Mouse (Mus musculus): ENCODE results near the gene Vmn1r43. TPM values are rescaled to one million over a fixed set of nuclear protein-coding genes. Genes with fewer than 3 reads are reported as not detected.

Gene Vmn1r43
- total RNA-seq (2023), result not detected

GRCm38 (mm10) chr6:89876313-89876712 lies at the start of gene Vmn1r43, which contains the start of gene Vmn1r42:
TSS of gene Vmn1r43 (minus strand) at chr6:89876413.
TSS of gene Vmn1r42 (minus strand) at chr6:89876413.

GRCm38 (mm10) chr6:89883360-89883759 lies 7.1 kb upstream of the Vmn1r43 start, which contains the start of gene Vmn1r44:
TSS of gene Vmn1r44 (plus strand) at chr6:89883660.

Other genes with a start within 250 kb of the Vmn1r43 start
- gene Txnrd3, start 232.4 kb downstream of the Vmn1r43 start, total RNA-seq (2023), result 3.3 TPM
- gene Vmn1r40, start 168.9 kb downstream of the Vmn1r43 start, total RNA-seq (2023), result not detected
- not detected for gene Vmn1r41, start 135.6 kb downstream of the Vmn1r43 start, total RNA-seq (2023)
- gene Vmn1r42, start within 50 bp of the Vmn1r43 start, total RNA-seq (2023), result not detected
- gene Vmn1r44, start 7.2 kb upstream of the Vmn1r43 start, total RNA-seq (2023), result not detected
- not detected for gene Vmn1r45, start 64.2 kb upstream of the Vmn1r43 start, total RNA-seq (2023)
- not detected for gene Vmn1r46, start 92.9 kb upstream of the Vmn1r43 start, total RNA-seq (2023)
- not detected for gene Vmn1r47, start 139.7 kb upstream of the Vmn1r43 start, total RNA-seq (2023)
- gene Vmn1r48, start 160.4 kb upstream of the Vmn1r43 start, total RNA-seq (2023), result not detected
- not detected for gene Vmn1r49, start 202.1 kb upstream of the Vmn1r43 start, total RNA-seq (2023)
- gene Vmn1r50, start 225.0 kb upstream of the Vmn1r43 start, total RNA-seq (2023), result not detected
- not detected for gene Vmn1r51, start 246.2 kb upstream of the Vmn1r43 start, total RNA-seq (2023)